Mouse (Mus musculus): ENCODE measurements around the gene Atp11a. TPM values are rescaled to one million over a fixed set of nuclear protein-coding genes. Genes with fewer than 3 reads are reported as not detected.

The Atp11a gene
- polyA plus RNA-seq, 1 experiment from 2014 or later: 45.4 TPM

DNA sequence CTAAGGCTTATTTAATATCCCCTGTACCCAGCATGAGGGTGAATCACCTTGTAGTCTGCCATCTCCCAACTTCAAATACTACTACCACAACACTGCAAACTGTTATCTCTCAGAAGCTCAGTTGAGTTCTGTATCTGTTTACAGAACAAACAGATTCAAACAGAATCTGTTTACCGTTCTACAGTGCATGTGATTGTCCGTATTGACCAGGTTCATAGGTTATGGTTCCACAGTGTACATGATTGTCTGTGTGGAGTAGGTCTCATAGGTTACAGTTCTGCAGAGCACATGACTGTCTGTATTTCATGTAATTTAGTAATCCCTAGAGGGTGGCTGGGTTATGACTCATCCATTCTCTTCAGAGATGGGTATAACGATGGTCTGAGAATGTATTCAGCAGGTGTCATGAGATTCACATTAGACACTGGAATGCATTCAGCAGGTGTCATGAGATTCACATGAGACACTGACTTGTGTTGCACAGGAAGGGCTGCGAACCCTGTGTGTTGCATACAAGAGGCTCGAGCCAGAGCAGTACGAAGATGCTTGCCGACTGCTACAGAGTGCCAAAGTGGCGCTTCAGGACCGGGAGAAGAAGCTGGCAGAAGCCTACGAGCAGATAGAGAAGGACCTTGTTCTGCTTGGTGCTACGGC, 85.7 kb downstream of the Atp11a start:
- 83% methylated on average over 11 of the region's 11 CpGs for WGBS
- no peak for DNase-seq (ENCODE audit: low spot score)
- no peak overlapping the region for H3K4me3 ChIP-seq (ENCODE audit: low read depth, low read length)
- H3K4me2 ChIP-seq (replicated peaks; ENCODE audit: low read depth, low read length): no peak overlapping the region
- no peak overlapping the region for H3K9ac ChIP-seq (replicated peaks; ENCODE audit: low read depth)
- H3K27me3 ChIP-seq (replicated peaks; ENCODE audit: insufficient read depth, low read length): no peaks in the 10 kb centered on the region
- TF ChIP-seq CTCF (IDR thresholded peaks at IDR 0.05) (no peak), EP300 (IDR thresholded peaks at IDR 0.05) (no peak)
- no peaks in the 10 kb centered on the region for H3K9me3 ChIP-seq (ENCODE audit: low read length)
- ATAC-seq: no peak
- H3K4me1 ChIP-seq (ENCODE audit: insufficient read depth, low read depth, low read length): no peaks in the 10 kb centered on the region
- H3K27ac ChIP-seq (ENCODE audit: low read length): no peak overlapping the region
- H3K36me3 ChIP-seq (ENCODE audit: insufficient read depth, low read length): peaks cover 59% of the 10 kb centered on the region

DNA sequence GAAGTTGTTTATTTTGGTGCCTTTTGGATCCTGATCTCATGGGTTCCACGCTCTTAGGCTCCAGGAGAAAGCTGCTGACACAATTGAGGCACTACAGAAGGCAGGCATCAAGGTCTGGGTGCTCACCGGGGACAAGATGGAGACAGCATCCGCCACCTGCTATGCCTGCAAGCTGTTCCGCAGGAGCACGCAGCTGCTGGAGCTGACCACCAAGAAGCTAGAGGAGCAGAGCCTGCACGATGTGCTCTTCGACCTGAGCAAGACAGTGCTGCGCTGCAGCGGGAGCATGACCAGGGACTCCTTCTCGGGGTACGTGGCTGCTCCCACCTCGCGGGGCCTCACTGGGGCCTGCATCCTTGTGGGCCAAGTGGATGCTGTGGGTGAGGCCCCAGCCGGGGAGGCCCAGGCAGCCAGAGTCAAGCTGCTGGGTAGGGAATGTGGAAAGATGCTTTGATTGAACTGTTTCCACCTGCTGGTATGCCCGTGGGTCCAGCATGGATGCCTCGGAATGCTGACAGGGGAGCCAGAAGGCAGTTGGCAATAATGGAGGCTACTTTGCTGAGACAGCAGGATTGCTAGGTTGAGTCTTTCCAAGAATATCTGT, 87.6 kb downstream of the Atp11a start:
- H3K4me3 ChIP-seq (ENCODE audit: low read depth, low read length): no peak overlapping the region
- H3K36me3 ChIP-seq (ENCODE audit: insufficient read depth, low read length): peaks cover 69% of the 10 kb centered on the region
- no peak overlapping the region for H3K4me2 ChIP-seq (replicated peaks; ENCODE audit: low read depth, low read length)
- H3K27ac ChIP-seq (ENCODE audit: low read length): no peak overlapping the region
- no peak for DNase-seq (ENCODE audit: low spot score)
- TF ChIP-seq EP300 (IDR thresholded peaks at IDR 0.05) (no peak), CTCF (IDR thresholded peaks at IDR 0.05) (no peak)
- H3K9ac ChIP-seq (replicated peaks; ENCODE audit: low read depth): no peak overlapping the region
- ATAC-seq: no peak
- H3K27me3 ChIP-seq (replicated peaks; ENCODE audit: insufficient read depth, low read length): no peaks in the 10 kb centered on the region
- H3K4me1 ChIP-seq (ENCODE audit: insufficient read depth, low read depth, low read length): no peaks in the 10 kb centered on the region
- H3K9me3 ChIP-seq (ENCODE audit: low read length): no peaks in the 10 kb centered on the region
- 92% methylated on average over 16 of the region's 16 CpGs for WGBS

DNA sequence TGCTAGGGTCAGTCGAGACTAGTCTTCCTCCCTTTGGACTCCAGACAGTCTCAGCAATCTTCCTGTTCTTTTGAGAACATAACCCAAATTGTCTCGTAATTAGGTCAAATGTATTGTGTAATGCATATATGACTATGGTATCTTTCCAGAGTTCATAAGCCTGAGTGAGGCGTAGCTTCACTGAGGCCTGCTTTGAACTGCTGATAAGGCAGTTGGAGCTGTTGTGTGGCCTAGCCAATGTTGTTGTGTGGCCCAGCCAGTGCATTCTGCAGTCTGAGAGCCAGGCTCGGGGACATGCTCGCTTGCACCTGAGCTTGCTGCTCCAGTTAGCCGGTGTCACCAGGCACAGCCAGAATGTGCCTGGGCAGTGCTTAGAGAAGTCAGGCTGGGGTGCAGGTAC, 89.6 kb downstream of the Atp11a start:
- H3K4me3 ChIP-seq (ENCODE audit: low read depth, low read length): no peak overlapping the region
- DNase-seq (ENCODE audit: low spot score) (no peak), ATAC-seq (no peak)
- WGBS: 84% methylated on average over 6 of the region's 6 CpGs
- no peaks in the 10 kb centered on the region for H3K27me3 ChIP-seq (replicated peaks; ENCODE audit: insufficient read depth, low read length)
- peaks cover 85% of the 10 kb centered on the region for H3K36me3 ChIP-seq (ENCODE audit: insufficient read depth, low read length)
- TF ChIP-seq CTCF (IDR thresholded peaks at IDR 0.05): no peak
- no peak for TF ChIP-seq EP300 (IDR thresholded peaks at IDR 0.05)
- H3K27ac ChIP-seq (ENCODE audit: low read length): no peak overlapping the region
- no peaks in the 10 kb centered on the region for H3K4me1 ChIP-seq (ENCODE audit: insufficient read depth, low read depth, low read length)
- H3K4me2 ChIP-seq (replicated peaks; ENCODE audit: low read depth, low read length): no peak overlapping the region
- H3K9ac ChIP-seq (replicated peaks; ENCODE audit: low read depth): no peak overlapping the region
- no peaks in the 10 kb centered on the region for H3K9me3 ChIP-seq (ENCODE audit: low read length)

GRCm38 (mm10) chr8:12851241-12851640, 94.4 kb downstream of the Atp11a start:
- no peak overlapping the region for H3K9ac ChIP-seq (replicated peaks; ENCODE audit: low read depth)
- H3K4me3 ChIP-seq (ENCODE audit: low read depth, low read length): no peak overlapping the region
- H3K9me3 ChIP-seq (ENCODE audit: low read length): no peaks in the 10 kb centered on the region
- H3K4me2 ChIP-seq (replicated peaks; ENCODE audit: low read depth, low read length): no peak overlapping the region
- no peak for TF ChIP-seq CTCF (IDR thresholded peaks at IDR 0.05)
- no peak for TF ChIP-seq EP300 (IDR thresholded peaks at IDR 0.05)
- H3K27ac ChIP-seq (ENCODE audit: low read length): no peak overlapping the region
- H3K36me3 ChIP-seq (ENCODE audit: insufficient read depth, low read length): peaks cover 56% of the 10 kb centered on the region
- no peaks in the 10 kb centered on the region for H3K4me1 ChIP-seq (ENCODE audit: insufficient read depth, low read depth, low read length)
- no peak for DNase-seq (ENCODE audit: low spot score)
- H3K27me3 ChIP-seq (replicated peaks; ENCODE audit: insufficient read depth, low read length): no peaks in the 10 kb centered on the region
- no peak for ATAC-seq
- WGBS: 85% methylated on average over 10 of the region's 10 CpGs

- H3K4me2 ChIP-seq (replicated peaks; ENCODE audit: low read depth, low read length): no peak overlapping the region
- ATAC-seq: peak; percentile 47
- WGBS: 60% methylated on average over 15 of the region's 15 CpGs
- H3K9ac ChIP-seq (replicated peaks; ENCODE audit: low read depth): no peak overlapping the region
- no peak overlapping the region for H3K27ac ChIP-seq (ENCODE audit: low read length)
- no peaks in the 10 kb centered on the region for H3K9me3 ChIP-seq (ENCODE audit: low read length)
- DNase-seq (ENCODE audit: low spot score): peak; percentile 29
- H3K4me1 ChIP-seq (ENCODE audit: insufficient read depth, low read depth, low read length): no peaks in the 10 kb centered on the region
- no peak for TF ChIP-seq EP300 (IDR thresholded peaks at IDR 0.05)
- no peak for TF ChIP-seq CTCF (IDR thresholded peaks at IDR 0.05)
- no peak overlapping the region for H3K4me3 ChIP-seq (ENCODE audit: low read depth, low read length)
- H3K36me3 ChIP-seq (ENCODE audit: insufficient read depth, low read length): peaks cover 25% of the 10 kb centered on the region
- H3K27me3 ChIP-seq (replicated peaks; ENCODE audit: insufficient read depth, low read length): no peaks in the 10 kb centered on the region
Observed at GRCm38 (mm10) chr8:12856038-12856437, 99.2 kb downstream of the Atp11a start.

DNA sequence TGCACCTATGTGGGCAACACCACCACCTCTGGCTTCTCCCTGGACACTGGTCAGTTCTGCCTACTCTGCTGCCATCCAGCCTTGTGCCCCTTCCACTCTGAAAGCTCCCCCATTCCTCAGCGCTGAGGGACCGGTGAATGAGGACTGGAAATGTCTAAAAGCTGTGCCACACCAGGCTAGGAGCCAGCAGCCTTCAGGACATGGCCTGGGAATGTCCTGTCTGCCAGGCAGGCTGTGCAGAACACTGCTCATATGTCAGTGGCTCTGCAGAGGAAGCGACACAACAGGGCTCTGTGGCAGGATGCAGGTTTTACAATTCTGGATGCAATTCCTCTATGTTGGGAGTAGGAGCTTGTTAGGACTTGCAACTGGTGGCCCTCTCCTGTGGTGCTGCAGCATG, 106.2 kb downstream of the Atp11a start:
- DNase-seq (ENCODE audit: low spot score) (no peak), ATAC-seq (no peak)
- Histone ChIP-seq H3K4me3 (ENCODE audit: low read depth, low read length) (no peak overlapping the region), H3K4me2 (replicated peaks; ENCODE audit: low read depth, low read length) (no peak overlapping the region), H3K9me3 (ENCODE audit: low read length) (no peaks in the 10 kb centered on the region), H3K36me3 (ENCODE audit: insufficient read depth, low read length) (peaks cover 40% of the 10 kb centered on the region; the same call in 1 of the 2 replicates), H3K27ac (ENCODE audit: low read length) (no peak overlapping the region), H3K4me1 (ENCODE audit: insufficient read depth, low read depth, low read length) (no peaks in the 10 kb centered on the region), H3K27me3 (replicated peaks; ENCODE audit: insufficient read depth, low read length) (no peaks in the 10 kb centered on the region), H3K9ac (replicated peaks; ENCODE audit: low read depth) (no peak overlapping the region)
- WGBS: 79% methylated on average over 3 of the region's 3 CpGs
- TF ChIP-seq EP300 (IDR thresholded peaks at IDR 0.05): no peak
- TF ChIP-seq CTCF (IDR thresholded peaks at IDR 0.05): no peak

All from lung, postnatal 0 days (tissue).